Mouse (Mus musculus) heart, embryonic 14.5 days (tissue): ENCODE results near the gene Fbxw4. TPM values are rescaled to one million over a fixed set of nuclear protein-coding genes. Genes with fewer than 3 reads are reported as not detected.

Source experiments
- ATAC-seq: fragments of 200-750 bp; cut with Nextera tagmentation; 2 replicates; pipeline ENCODE4 v1.8.0; 2017; ENCODE audit warnings: low read depth, moderate TSS enrichment; ENCODE audit not compliant: insufficient number of reproducible peaks, insufficient read depth, low FRiP score
- H3K27ac ChIP-seq, 2 experiments: fragments of 200-500 bp in 1 of 2; fragments of 300-500 bp in 1 of 2; sonication (generic) in 1 of 2; replicated peaks in 1 of 2; 2 replicates each; pipeline ENCODE4 v1.5.1; 2012 to 2014; ENCODE audit warnings: low read depth in 2 of 2, low read length in 2 of 2, control low read depth in 1 of 2, mild to moderate bottlenecking in 1 of 2, mixed read lengths in 1 of 2; ENCODE audit not compliant: control insufficient read depth in 1 of 2, insufficient read depth in 1 of 2
- H3K27me3 ChIP-seq: fragments of 300-500 bp; sonication (generic); 2 replicates; pipeline ENCODE4 v1.6.1; 2014; ENCODE audit warnings: mild to moderate bottlenecking, low read length, control low read depth; ENCODE audit not compliant: control insufficient read depth, insufficient read depth
- H3K36me3 ChIP-seq: fragments of 300-500 bp; sonication (generic); 2 replicates; pipeline ENCODE4 v1.6.1; 2014; ENCODE audit warnings: mild to moderate bottlenecking, control low read depth, low read length, mixed read lengths; ENCODE audit not compliant: control insufficient read depth, insufficient read depth
- H3K4me1 ChIP-seq, 2 experiments: fragments of 200-500 bp in 1 of 2; fragments of 300-500 bp in 1 of 2; sonication (generic) in 1 of 2; 2 replicates each; pipeline ENCODE4 v1.6.1; 2012 to 2014; ENCODE audit warnings: low read length in 2 of 2, control low read depth in 1 of 2, mixed read lengths in 1 of 2; ENCODE audit not compliant: control insufficient read depth in 2 of 2, insufficient read depth in 2 of 2
- H3K4me2 ChIP-seq: fragments of 300-500 bp; sonication (generic); 2 replicates; pipeline ENCODE4 v1.6.1; 2014; ENCODE audit warnings: mild to moderate bottlenecking, low read length
- H3K4me3 ChIP-seq, 2 experiments: fragments of 200-500 bp in 1 of 2; fragments of 300-500 bp in 1 of 2; sonication (generic) in 1 of 2; 2 replicates each; pipeline ENCODE4 v1.5.1; 2012 to 2014; ENCODE audit warnings: low read length in 2 of 2, mild to moderate bottlenecking in 2 of 2, control low read depth in 1 of 2, low read depth in 1 of 2, moderate library complexity in 1 of 2; ENCODE audit not compliant: control insufficient read depth in 1 of 2, insufficient read depth in 1 of 2
- H3K9ac ChIP-seq: fragments of 300-500 bp; sonication (generic); 2 replicates; pipeline ENCODE4 v1.6.1; 2014; ENCODE audit warnings: mild to moderate bottlenecking, low read length
- H3K9me3 ChIP-seq: fragments of 300-500 bp; sonication (generic); 2 replicates; pipeline ENCODE4 v1.6.1; 2016; ENCODE audit warnings: low read length, control low read depth; ENCODE audit not compliant: control insufficient read depth
- WGBS: fragments of 180-500 bp; shearing (Covaris S2); extraction: QIAGEN DNeasy Blood & Tissue Kit; methylation state at CpG from one replicate; pipeline ENCODE4 v1.1.7; 2014; 5-methylcytosine and 5-hydroxymethylcytosine counted together
- polyA plus RNA-seq: library from polyadenylated mRNA; unstranded; fragments of >200 nt; fragmentation: Nextera tagmentation; extraction: Ambion mirVana; gene quantifications from 2 replicates; pipeline ENCODE4 v1.2.1, GENCODE M21; 2014

Fbxw4 gene
- polyA plus RNA-seq, 1 experiment from 2014 or later, result 4.1 TPM

DNA sequence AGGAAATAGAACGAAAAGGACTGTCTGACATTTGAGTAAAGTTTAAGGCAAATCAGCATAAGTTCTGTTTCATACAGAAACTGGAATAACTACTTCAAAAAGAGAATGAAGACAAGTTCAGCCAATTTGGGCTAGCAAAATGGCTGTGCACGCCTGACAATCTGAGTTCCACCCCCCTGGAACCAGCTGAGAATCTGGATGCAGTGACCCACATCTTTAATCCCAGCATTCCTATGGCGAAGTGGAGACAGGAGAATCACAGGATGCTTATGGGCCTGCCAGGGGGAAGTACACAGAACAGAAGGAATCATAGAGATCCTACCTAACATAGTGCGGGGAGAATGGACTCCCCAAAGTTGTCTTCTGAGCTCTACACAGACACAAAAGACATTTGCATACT, 63.0 kb downstream of the Fbxw4 start:
- Histone ChIP-seq H3K4me3 (no peak overlapping the region), H3K4me1 (peaks cover 0 to 5% of the 10 kb centered on the region in 2 experiments; a peak in 2 of 4 replicates), H3K4me2 (no peak overlapping the region), H3K27ac (no peak overlapping the region), H3K36me3 (0 out of 2 replicates have a peak, but pooled peaks cover 5% of the 10 kb centered on the region), H3K27me3 (no peaks in the 10 kb centered on the region), H3K9me3 (no peaks in the 10 kb centered on the region), H3K9ac (no peak overlapping the region)
- no peak for ATAC-seq
- WGBS, result 87% methylated on average over 4 of the region's 4 CpGs

DNA sequence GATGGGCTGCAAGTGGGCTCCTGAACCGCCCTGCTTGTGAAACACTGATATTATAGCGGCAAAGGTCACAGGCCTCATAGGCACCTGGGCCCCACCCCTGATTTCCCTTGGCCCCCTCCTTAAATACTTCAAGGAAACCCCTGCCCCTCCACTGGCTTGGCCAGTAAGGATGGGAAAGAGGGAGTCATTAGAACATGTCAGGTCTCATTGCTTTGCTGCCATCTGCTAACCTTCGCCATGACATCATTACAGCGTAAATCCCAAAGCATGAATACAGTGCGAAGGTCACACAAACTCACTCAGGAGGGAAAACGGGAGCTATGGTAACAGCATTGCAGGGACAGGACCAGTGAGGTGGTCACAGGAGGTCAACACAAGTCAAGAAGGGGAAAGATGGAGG, 63.7 kb downstream of the Fbxw4 start:
- no peaks in the 10 kb centered on the region for H3K9me3 ChIP-seq
- H3K36me3 ChIP-seq, result peaks cover 6% of the 10 kb centered on the region; the same call in 1 of the 2 replicates
- no peaks in the 10 kb centered on the region for H3K27me3 ChIP-seq
- no peak for ATAC-seq
- no peak overlapping the region for H3K4me3 ChIP-seq
- peaks cover 4 to 10% of the 10 kb centered on the region in 2 experiments; a peak in 2 of 4 replicates for H3K4me1 ChIP-seq
- no peak overlapping the region for H3K27ac ChIP-seq
- 90% methylated on average over 6 of the region's 6 CpGs for WGBS
- H3K9ac ChIP-seq, result no peak overlapping the region
- no peak overlapping the region for H3K4me2 ChIP-seq

DNA sequence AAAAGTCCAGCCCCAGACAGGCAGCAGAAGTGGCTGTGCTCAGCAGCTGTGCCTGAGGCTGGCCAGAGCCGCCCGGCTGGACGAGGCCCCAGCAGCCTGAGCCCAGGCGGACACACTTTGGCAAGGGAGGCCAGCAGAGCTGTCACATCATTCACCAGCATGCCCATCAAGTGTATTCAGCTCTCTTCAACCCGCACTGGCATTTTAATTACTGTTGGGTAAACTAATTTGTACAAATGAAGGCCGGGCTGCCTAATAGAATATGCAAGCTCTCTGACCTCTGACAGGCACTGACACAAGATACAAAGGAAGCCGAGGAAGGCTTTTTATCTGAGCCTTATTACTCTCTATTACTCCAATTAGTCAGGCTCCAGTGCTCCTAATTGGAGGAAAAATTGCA, 64.1 kb downstream of the Fbxw4 start:
- Histone ChIP-seq H3K4me3 (no peak overlapping the region), H3K27me3 (no peaks in the 10 kb centered on the region), H3K9ac (no peak overlapping the region), H3K36me3 (peaks cover 10% of the 10 kb centered on the region; the same call in 1 of the 2 replicates), H3K4me1 (peaks cover 4 to 11% of the 10 kb centered on the region in 2 experiments; a peak in 2 of 4 replicates), H3K9me3 (no peaks in the 10 kb centered on the region), H3K27ac (no peak overlapping the region), H3K4me2 (no peak overlapping the region)
- no peak for ATAC-seq
- 45% methylated on average over 7 of the region's 7 CpGs for WGBS

DNA sequence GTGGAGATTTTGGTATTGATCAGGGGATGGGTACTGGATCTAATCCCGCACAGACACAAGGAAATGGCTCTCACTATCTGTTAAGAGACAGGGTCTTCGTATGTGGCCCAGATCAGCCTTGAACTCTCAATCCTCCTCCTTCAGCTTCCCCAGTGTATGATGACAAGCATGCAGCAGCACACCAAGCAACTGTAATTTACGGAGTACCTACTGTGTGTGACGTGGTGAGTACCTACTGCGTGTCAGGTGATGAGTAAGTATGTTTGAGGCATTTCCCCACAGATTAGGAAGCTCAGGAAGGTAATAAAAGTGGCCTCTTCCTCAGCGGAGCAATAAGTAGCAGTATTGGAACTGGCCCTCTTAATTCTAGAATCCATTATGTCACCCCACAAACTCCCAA, 64.6 kb downstream of the Fbxw4 start:
- no peak overlapping the region for H3K27ac ChIP-seq
- no peaks in the 10 kb centered on the region for H3K27me3 ChIP-seq
- H3K9me3 ChIP-seq, result no peaks in the 10 kb centered on the region
- 90% methylated on average over 6 of the region's 6 CpGs for WGBS
- H3K4me3 ChIP-seq, result no peak overlapping the region
- no peak for ATAC-seq
- no peak overlapping the region for H3K9ac ChIP-seq
- H3K4me2 ChIP-seq, result no peak overlapping the region
- peaks cover 4 to 11% of the 10 kb centered on the region in 2 experiments; a peak in 2 of 4 replicates for H3K4me1 ChIP-seq
- H3K36me3 ChIP-seq, result peaks cover 11% of the 10 kb centered on the region; the same call in 1 of the 2 replicates

DNA sequence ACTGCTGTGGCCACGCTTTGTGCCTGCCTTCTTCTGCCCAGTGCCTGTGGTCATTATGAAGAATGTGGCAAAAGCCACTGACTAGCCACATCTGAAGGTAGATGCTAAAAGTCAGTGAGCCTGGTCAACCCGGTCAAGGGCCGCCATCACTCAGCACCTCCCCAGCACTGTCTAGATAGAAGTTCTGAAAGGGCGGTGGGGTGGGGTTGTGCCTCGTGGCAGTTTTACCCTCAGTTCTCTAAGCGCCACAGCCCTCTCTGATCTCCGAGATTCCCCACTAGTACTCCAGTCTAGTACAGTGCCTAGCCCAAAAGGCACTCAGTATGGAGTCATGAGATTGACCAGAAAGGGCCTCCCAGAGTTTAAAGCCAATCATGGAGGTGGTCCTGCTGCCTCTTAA, 66.0 kb downstream of the Fbxw4 start:
- Histone ChIP-seq H3K4me2 (no peak overlapping the region), H3K9ac (no peak overlapping the region), H3K27me3 (no peaks in the 10 kb centered on the region), H3K27ac (no peak overlapping the region), H3K9me3 (no peaks in the 10 kb centered on the region), H3K36me3 (peaks cover 11% of the 10 kb centered on the region; the same call in 1 of the 2 replicates), H3K4me3 (no peak overlapping the region), H3K4me1 (peaks cover 4 to 11% of the 10 kb centered on the region in 2 experiments; a peak in 2 of 4 replicates)
- WGBS, result 81% methylated on average over 7 of the region's 7 CpGs
- no peak for ATAC-seq

DNA sequence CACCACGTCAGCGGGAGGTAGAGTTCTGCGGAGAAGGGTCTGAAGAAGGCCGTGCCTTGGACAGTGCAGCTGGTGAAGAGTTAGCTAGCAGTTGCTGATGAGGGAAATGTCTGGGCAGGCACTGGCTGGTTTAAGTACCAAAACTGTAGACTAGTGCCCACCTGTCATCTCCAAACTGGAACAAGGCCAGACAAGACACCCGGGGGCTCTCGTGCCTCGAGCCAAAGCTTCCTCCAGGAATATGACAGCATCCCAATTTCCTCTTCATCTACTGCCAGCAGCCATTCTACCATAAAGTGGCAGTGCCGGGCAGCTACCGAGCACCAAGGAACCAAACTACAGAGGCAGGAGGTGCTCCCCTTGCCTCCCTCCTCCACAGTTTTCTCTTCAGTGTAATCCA, 67.2 kb downstream of the Fbxw4 start:
- H3K4me3 ChIP-seq, result no peak overlapping the region
- WGBS, result 87% methylated on average over 9 of the region's 9 CpGs
- H3K27me3 ChIP-seq, result no peaks in the 10 kb centered on the region
- H3K9ac ChIP-seq, result no peak overlapping the region
- no peak for ATAC-seq
- H3K4me1 ChIP-seq, result peaks cover 4 to 11% of the 10 kb centered on the region in 2 experiments; a peak in 2 of 4 replicates
- H3K4me2 ChIP-seq, result no peak overlapping the region
- no peaks in the 10 kb centered on the region for H3K9me3 ChIP-seq
- H3K27ac ChIP-seq, result no peak overlapping the region
- H3K36me3 ChIP-seq, result peaks cover 18% of the 10 kb centered on the region; the same call in 1 of the 2 replicates

DNA sequence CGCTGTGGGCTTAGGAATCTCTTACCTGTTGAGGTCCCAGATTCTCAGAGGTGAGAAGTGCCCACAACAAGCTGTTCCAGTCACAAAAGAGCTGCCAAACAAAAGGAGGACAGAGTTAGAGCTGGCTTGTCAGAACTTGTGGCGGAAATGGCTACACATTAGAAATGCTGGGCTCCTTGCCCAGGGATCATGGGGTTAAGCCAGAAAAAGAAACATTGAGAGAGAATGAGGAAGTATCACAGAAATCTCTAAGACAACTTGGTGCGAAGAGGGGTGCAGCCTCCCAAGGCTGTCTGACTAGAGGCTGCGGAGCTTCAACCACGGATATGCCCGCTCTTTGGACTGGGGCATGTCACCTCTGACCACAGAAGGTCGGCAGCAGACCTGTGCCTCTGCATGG, 68.4 kb downstream of the Fbxw4 start:
- Histone ChIP-seq H3K27ac (no peak overlapping the region), H3K9me3 (no peaks in the 10 kb centered on the region), H3K36me3 (peaks cover 18% of the 10 kb centered on the region; the same call in 1 of the 2 replicates), H3K27me3 (no peaks in the 10 kb centered on the region), H3K4me3 (no peak overlapping the region), H3K9ac (no peak overlapping the region), H3K4me1 (peaks cover 4 to 11% of the 10 kb centered on the region in 2 experiments; a peak in 2 of 4 replicates), H3K4me2 (no peak overlapping the region)
- no peak for ATAC-seq
- WGBS, result 70% methylated on average over 7 of the region's 7 CpGs

DNA sequence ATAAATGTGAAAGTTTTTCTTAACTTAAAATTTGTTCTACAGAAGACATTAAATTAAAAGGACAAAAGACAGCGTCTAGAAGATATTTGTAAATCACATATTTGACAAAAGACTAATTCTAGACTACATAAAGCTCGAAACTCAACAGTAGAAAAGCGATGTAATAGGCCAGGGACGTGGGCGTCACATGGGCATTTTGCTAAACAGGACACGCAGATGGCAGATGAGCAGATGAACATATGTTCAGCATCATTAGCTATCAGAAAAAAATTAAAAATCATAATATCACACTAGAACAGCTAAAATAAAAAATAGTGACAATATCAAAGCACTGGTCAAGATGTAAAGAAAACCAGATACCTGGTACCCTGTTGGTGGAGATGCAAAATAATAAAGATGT, 70.4 kb downstream of the Fbxw4 start:
- Histone ChIP-seq H3K4me1 (peaks cover 4 to 6% of the 10 kb centered on the region in 2 experiments; a peak in 2 of 4 replicates), H3K36me3 (peaks cover 18% of the 10 kb centered on the region; the same call in 1 of the 2 replicates), H3K9ac (no peak overlapping the region), H3K4me3 (no peak overlapping the region), H3K9me3 (no peaks in the 10 kb centered on the region), H3K27ac (no peak overlapping the region), H3K4me2 (no peak overlapping the region), H3K27me3 (no peaks in the 10 kb centered on the region)
- WGBS, result 93% methylated on average over 6 of the region's 6 CpGs
- no peak for ATAC-seq
